Mouse (Mus musculus): Measurements from ENCODE around the gene Lsm11.

The Lsm11 gene

GRCm38 (mm10) chr11:45927456-45927855, 17.3 kb downstream of the Lsm11 start:
- DNase-seq (ENCODE audit: low spot score): no peak

- peak; percentile 73 for DNase-seq (ENCODE audit: low spot score)
These were observed 18.1 kb downstream of the Lsm11 start for GRCm38 (mm10) chr11:45926640-45927082.

DNA sequence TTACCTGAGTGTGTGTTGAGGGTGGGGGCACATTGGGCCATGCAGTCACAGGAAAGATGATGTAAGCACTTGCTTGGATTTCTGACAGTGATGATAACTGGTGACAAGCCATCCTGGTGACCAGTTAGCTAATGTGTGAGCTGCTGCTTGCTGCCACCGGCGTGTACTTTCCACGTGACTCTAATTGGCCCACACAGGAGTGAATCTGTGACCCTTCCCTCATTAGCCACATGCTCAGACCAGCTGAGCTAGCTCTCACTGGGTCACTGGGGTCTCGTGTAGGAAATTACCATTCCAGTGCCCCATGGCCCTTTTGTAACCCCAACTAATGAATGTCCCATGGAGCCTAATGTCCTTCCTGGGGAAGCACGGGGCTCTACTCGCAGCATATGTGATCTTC, 19.3 kb downstream of the Lsm11 start:
- DNase-seq (ENCODE audit: low spot score): no peak

DNA sequence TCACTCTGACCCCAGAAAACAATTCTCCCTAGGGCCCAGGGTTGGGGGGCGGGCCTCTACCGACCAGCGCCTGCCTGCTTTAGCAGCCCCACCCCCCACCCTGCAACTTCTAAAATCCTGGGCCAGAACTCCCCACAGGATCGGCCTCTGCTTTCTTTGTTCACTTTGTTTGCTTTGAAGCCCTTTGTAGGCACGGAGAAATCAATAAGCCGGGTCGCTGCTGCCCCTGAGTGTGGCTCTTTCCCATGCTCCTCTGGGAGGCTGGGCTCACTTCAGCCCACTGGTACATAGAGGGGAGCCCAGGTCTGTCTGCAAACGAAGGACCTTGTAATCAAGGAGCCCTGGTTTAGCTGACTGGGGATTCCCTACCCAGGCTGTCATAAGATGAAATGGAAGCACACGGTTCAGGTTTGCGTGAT, 23.2 kb downstream of the Lsm11 start:
- DNase-seq (ENCODE audit: low spot score): no peak

DNA sequence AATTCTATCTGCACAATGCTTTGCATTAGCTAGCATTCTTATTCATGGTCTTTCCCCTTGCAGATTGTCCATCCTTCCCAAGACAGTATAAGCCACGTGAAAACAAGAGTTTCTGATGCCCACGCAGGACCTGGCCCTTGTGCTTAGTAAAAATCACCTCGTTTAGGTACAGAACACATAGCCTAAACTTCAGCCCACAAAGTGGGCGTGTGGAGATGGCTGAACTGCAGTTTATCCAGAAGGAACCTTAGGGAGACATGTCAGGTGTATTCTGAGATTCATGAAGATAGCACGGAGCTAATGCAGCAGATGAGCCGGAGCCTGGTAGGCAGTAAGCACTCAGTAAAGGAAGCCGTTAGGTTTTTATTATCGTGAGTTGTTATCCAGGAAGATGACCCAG, 23.7 kb downstream of the Lsm11 start:
- DNase-seq (ENCODE audit: low spot score): no peak

GRCm38 (mm10) chr11:45918836-45919235, 25.9 kb downstream of the Lsm11 start:
- DNase-seq (ENCODE audit: low spot score): no peak

- DNase-seq (ENCODE audit: low spot score): no peak
These were observed 26.7 kb downstream of the Lsm11 start for GRCm38 (mm10) chr11:45918018-45918417.

DNA sequence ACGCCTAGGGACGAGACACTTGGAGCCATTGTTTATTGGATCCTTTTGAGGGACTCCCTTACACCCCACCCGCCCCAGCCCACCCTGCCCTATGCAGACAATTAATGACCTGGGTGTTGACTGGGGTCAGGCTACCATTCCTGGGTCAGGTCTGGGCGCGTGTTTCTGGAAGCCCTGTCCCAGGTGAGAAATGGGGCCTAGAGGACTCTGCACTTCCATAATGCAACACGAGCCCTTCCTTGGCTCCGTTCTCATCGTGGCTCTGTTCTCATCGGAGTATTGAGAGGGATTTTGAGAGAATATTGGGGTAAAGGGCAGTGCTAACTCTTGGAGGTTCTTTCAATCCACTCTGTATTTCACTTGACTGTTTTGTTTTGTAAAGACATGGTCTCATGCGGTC, 28.5 kb downstream of the Lsm11 start:
- DNase-seq (ENCODE audit: low spot score): no peak

DNA sequence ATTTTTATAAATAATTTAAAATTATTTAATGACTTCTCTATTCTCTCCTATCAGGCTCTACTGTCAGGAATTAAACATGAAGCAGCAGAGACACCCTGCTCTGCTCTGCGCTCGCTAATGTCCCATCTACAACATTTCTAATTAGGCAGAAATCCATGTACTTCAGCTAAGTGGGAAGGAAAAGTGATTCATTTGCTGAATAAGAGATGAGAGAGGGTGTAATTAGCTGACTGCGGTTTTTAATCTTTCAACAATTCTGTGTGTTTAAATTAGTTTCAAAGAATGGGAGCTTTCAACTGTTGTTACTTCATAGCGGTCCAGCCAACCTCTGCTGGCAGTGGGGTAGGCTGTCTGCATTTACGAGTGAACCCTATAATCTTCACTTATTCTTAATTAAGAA, 34.0 kb downstream of the Lsm11 start:
- no peak for DNase-seq (ENCODE audit: low spot score)

GRCm38 (mm10) chr11:45908894-45909293, 35.8 kb downstream of the Lsm11 start:
- no peak for DNase-seq (ENCODE audit: low spot score)

DNA sequence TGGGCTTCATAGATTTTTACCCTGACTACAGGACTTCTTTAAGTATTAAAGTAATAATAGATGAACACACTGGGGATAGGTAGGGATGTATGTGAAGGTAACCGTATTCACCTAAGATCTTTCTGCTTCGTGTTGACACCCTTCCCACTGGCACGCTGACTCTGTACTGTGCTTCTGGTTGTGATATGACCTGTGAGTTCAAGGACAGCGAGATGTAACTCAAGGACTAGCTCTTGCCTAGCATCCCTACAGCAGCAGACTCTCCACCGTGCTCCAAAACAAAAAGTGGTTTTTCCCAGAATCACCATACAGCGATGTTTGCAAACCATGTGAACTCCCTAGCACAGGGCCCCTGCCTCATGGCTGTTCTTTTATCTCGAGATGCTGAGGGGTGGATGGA, 36.7 kb downstream of the Lsm11 start:
- DNase-seq (ENCODE audit: low spot score): no peak

- DNase-seq (ENCODE audit: low spot score): no peak
These were observed 37.4 kb downstream of the Lsm11 start for GRCm38 (mm10) chr11:45907301-45907700.

DNA sequence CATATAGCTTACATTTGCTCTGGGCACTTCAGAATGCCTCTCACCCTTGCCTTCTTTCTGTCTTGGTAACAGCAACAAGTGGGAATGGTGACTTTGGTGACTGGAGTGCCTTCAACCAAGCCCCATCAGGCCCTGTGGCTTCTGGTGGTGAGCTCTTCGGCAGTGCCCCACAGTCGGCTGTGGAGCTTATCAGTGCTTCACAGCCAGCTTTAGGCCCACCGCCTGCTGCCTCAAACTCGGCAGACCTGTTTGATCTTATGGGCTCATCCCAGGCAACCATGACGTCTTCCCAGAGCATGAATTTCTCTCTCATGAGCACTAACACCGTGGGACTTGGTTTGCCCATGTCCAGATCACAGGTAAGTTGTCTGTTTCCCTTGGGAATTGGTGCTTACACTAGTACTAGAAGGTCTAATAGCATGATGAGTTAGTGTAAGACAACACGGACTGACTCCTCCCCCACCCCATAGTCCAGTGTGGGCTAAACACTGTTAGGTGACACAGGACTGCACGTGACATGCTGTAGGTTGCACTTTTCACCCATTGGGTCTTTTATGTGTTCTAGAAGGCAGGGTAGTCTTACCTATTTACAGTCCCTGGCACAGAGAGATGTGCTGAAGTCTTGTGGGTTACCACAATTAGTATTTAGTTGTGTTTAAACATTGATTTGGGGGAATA, 38.5 kb downstream of the Lsm11 start:
- DNase-seq (ENCODE audit: low spot score): no peak

DNA sequence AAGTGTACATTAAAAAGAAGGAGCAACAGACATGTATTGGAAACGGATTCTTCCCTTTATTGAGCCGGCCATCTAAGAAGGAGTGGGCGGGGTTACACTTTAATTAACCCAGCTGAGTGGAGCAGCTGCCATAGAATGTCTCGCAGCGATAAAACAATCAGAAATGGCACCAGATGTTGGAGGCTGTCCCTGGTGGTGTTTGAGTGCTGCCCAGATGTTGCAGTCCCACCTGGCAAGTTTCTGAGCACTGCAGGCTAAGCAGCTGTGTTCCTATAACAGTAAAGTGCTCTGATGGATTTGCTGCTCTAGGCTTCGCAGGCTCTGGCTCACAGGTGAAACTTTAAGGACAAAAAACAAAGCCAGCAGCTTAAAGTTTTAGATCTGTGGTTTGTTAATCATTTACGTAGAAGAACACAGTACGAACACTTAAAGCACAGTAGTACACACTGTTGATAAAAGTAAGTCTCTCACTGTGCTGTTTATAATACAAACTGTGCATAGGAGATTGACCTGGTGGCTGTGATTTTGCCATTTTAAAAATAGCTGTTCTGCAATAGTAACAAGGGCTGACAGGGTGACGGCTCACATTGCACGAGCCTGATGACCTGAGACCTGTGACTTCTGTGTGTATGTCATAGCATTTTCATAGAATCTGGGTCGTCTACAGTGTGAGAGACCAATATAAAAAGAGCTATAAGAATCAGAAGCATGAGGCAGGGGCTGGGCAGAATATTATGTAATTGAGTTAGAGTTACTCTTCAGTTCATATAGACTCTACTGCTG, 44.3 kb downstream of the Lsm11 start:
- no peak for DNase-seq (ENCODE audit: low spot score)

GRCm38 (mm10) chr11:45897392-45897791, 47.3 kb downstream of the Lsm11 start:
- DNase-seq (ENCODE audit: low spot score): no peak

GRCm38 (mm10) chr11:45892861-45893360, 51.8 kb downstream of the Lsm11 start:
- DNase-seq (ENCODE audit: low spot score): no peak

- DNase-seq (ENCODE audit: low spot score): no peak
These were observed 54.3 kb downstream of the Lsm11 start for GRCm38 (mm10) chr11:45890423-45890822.

DNA sequence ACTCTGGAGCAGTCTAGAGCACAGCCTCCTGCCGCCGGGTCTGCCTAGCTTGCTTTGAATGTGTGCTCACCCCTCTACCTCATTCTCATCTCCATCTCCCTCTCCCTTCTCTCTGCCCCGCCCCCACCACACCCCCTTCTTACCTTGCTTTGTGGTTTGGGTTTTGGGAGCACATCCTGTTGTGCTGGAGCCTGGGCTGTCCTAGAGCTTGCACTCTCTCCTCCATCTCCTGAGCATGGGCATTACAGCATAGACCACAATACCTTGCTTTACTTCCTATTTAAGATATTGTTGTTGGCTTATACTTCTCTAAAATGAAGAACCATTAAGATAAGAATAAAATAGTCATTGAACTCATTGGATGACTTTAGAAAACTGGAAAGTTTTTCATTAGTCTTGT, 54.8 kb downstream of the Lsm11 start:
- no peak for DNase-seq (ENCODE audit: low spot score)

GRCm38 (mm10) chr11:45888471-45889030, 56.2 kb downstream of the Lsm11 start:
- DNase-seq (ENCODE audit: low spot score): no peak

GRCm38 (mm10) chr11:45886596-45886995, 58.1 kb downstream of the Lsm11 start:
- no peak for DNase-seq (ENCODE audit: low spot score)

GRCm38 (mm10) chr11:45885606-45886230, 59.0 kb downstream of the Lsm11 start:
- no peak for DNase-seq (ENCODE audit: low spot score)

DNA sequence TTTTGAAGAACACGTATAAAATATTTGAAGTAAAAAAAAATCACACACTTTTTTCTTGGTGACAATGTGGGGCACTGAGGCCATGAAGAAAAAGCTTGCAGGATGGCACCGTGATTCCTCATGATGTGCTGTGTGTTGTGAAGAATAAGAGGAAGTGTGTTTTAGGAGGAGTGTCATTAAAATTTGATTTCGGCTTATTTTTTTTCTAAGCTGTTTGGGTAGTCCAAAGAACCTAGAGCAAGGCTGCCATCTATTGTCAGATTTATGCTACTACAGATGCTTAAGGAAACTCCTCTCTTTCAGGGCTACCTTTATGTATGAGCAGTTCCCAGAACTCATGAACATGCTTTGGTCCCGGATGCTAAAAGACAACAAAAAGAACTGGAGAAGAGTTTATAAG, 60.7 kb downstream of the Lsm11 start:
- DNase-seq (ENCODE audit: low spot score): no peak

All from urinary bladder, postnatal 14 days (tissue).